Mouse (Mus musculus): Measurements from ENCODE around the gene Fam213b. TPM values are rescaled to one million over a fixed set of nuclear protein-coding genes. Genes with fewer than 3 reads are reported as not detected.

Gene Fam213b
- polyA plus RNA-seq, 1 experiment from 2014 or later = 45.9 TPM

DNA sequence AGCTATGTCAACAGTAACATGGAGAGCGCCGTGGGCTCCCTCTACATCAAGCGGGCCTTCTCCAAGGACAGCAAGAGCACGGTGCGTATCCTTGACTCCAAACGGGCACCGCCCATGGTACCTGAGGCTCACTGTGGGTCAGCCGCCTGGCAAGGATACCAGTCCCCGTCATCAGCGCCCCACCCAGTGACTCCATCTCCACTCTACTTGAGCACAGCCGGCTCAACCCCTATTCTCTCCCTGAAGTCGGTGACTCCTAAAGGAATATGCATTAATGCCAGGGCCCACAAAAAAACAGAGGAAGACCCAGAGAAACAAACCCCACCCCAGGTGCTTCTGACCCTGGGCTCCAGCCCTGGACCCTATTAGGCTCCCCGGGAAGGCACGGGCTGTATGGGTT is 8.0 kb downstream of the Fam213b start:
- WGBS = 93% methylated on average over 14 of the region's 14 CpGs
- no peak for ATAC-seq
- no peak for DNase-seq (ENCODE audit: low spot score)
- H3K36me3 ChIP-seq (ENCODE audit: control insufficient read depth, insufficient read depth, low read length) = no peaks in the 10 kb centered on the region
- H3K9me3 ChIP-seq (replicated peaks; ENCODE audit: control insufficient read depth, low read length) = no peaks in the 10 kb centered on the region
- H3K4me1 ChIP-seq (ENCODE audit: control insufficient read depth, insufficient read depth, low read length) = no peaks in the 10 kb centered on the region
- H3K27me3 ChIP-seq (replicated peaks; ENCODE audit: control insufficient read depth, insufficient read depth, low read length) = no peaks in the 10 kb centered on the region
- H3K27ac ChIP-seq (ENCODE audit: low read depth, low read length) = no peak overlapping the region
- no peak overlapping the region for H3K4me2 ChIP-seq (ENCODE audit: low read length)
- H3K4me3 ChIP-seq (ENCODE audit: low read depth, low read length) = no peak overlapping the region
- H3K9ac ChIP-seq (ENCODE audit: low read length) = no peak overlapping the region

DNA sequence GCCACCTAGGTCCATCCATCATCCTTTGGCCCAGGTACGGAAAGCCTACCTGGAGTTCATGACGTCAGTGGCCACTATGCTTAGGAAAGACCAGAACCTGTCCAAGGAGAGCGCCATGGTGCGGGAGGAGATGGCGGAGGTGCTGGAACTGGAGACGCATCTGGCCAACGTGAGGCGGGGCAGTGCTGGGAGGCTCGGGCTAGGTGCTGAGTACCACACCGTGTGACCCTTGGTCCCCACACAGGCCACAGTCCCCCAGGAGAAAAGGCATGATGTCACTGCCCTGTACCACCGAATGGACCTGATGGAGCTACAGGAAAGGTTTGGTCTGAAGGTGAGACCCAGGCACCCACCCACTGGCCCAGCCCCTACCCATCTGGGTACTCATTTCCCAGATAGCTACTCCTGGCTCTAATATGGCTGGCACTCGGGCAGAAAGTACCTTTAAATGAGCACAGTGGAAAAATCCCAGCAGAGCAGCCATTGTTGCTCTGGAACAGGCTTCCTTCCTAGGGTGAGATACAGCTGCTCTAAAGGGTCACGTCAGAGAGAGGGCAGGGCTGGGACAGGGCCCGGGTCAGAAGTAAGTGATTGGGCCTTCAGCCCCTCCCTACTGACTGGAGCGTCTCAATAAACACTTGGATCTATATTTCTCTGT is 11.2 kb downstream of the Fam213b start:
- no peak overlapping the region for H3K9ac ChIP-seq (ENCODE audit: low read length)
- no peak overlapping the region for H3K27ac ChIP-seq (ENCODE audit: low read depth, low read length)
- H3K4me3 ChIP-seq (ENCODE audit: low read depth, low read length) = no peak overlapping the region
- H3K36me3 ChIP-seq (ENCODE audit: control insufficient read depth, insufficient read depth, low read length) = no peaks in the 10 kb centered on the region
- H3K4me2 ChIP-seq (ENCODE audit: low read length) = no peak overlapping the region
- 84% methylated on average over 15 of the region's 15 CpGs for WGBS
- no peaks in the 10 kb centered on the region for H3K4me1 ChIP-seq (ENCODE audit: control insufficient read depth, insufficient read depth, low read length)
- no peaks in the 10 kb centered on the region for H3K9me3 ChIP-seq (replicated peaks; ENCODE audit: control insufficient read depth, low read length)
- DNase-seq (ENCODE audit: low spot score) (no peak), ATAC-seq (no peak)
- no peaks in the 10 kb centered on the region for H3K27me3 ChIP-seq (replicated peaks; ENCODE audit: control insufficient read depth, insufficient read depth, low read length)

DNA sequence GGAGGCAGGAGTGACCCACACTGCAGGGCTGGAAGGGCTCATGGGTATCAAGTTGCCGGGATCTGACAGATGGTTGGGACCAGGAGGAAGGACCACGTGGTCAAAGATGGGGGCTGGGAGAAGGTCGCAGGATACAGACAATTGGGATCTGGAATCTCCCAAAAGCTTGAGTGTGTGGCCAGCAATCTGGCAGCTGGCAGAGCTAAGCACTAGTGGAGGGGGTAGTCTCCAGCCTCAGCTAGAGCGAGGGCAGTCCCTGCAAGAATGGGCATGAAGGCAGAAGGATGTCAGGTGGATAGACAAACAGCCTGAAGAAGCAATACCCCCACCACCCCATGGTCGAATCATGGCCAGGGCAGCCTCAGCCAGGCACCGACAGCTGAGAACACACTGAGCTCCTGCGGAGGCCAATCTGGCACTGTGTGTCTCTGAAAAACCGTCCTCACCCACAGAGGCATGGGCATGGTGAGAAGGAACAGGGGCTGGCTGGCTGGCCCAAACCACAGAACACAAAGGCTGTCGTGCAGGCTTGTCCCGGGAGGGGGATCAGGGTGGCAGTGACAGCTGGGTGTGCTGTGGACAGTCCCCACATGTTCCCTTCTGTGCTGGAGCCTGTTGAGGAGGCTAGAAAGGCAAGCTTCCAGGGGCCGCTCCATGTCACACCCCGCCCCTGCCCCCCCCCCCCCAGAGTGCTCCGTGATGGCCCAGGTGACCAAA is 11.9 kb downstream of the Fam213b start:
- Histone ChIP-seq H3K27me3 (replicated peaks; ENCODE audit: control insufficient read depth, insufficient read depth, low read length) (no peaks in the 10 kb centered on the region), H3K9me3 (replicated peaks; ENCODE audit: control insufficient read depth, low read length) (no peaks in the 10 kb centered on the region), H3K9ac (ENCODE audit: low read length) (no peak overlapping the region), H3K4me2 (ENCODE audit: low read length) (no peak overlapping the region), H3K27ac (ENCODE audit: low read depth, low read length) (no peak overlapping the region), H3K4me3 (ENCODE audit: low read depth, low read length) (no peak overlapping the region), H3K4me1 (ENCODE audit: control insufficient read depth, insufficient read depth, low read length) (no peaks in the 10 kb centered on the region), H3K36me3 (ENCODE audit: control insufficient read depth, insufficient read depth, low read length) (no peaks in the 10 kb centered on the region)
- 71% methylated on average over 13 of the region's 13 CpGs for WGBS
- DNase-seq (ENCODE audit: low spot score) (no peak), ATAC-seq (peak; percentile 20; the same call in 1 of the 2 replicates)

DNA sequence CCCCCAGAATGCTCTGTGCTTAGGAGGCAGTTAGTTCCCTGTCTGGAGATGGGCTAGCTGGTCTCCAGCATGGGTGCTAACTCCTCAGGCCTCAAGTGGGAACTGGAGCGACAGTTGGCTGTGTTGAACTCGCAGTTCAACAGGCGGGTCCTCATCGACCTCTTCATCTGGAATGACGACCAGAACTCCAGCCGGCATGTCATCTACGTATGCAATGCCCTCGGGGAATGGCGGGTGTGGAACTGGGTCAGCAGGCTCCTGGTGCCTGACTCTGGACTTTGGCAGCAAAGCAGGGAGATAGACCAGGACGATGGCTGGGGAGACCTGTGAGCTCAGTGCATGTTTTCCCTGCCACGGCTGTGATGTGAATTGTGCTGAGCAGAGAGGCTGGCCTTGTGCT is 13.5 kb downstream of the Fam213b start:
- H3K27ac ChIP-seq (ENCODE audit: low read depth, low read length) = no peak overlapping the region
- no peaks in the 10 kb centered on the region for H3K27me3 ChIP-seq (replicated peaks; ENCODE audit: control insufficient read depth, insufficient read depth, low read length)
- 84% methylated on average over 11 of the region's 11 CpGs for WGBS
- no peak overlapping the region for H3K4me3 ChIP-seq (ENCODE audit: low read depth, low read length)
- no peaks in the 10 kb centered on the region for H3K4me1 ChIP-seq (ENCODE audit: control insufficient read depth, insufficient read depth, low read length)
- H3K9ac ChIP-seq (ENCODE audit: low read length) = no peak overlapping the region
- no peak for DNase-seq (ENCODE audit: low spot score)
- no peak for ATAC-seq
- H3K36me3 ChIP-seq (ENCODE audit: control insufficient read depth, insufficient read depth, low read length) = no peaks in the 10 kb centered on the region
- no peak overlapping the region for H3K4me2 ChIP-seq (ENCODE audit: low read length)
- H3K9me3 ChIP-seq (replicated peaks; ENCODE audit: control insufficient read depth, low read length) = no peaks in the 10 kb centered on the region

DNA sequence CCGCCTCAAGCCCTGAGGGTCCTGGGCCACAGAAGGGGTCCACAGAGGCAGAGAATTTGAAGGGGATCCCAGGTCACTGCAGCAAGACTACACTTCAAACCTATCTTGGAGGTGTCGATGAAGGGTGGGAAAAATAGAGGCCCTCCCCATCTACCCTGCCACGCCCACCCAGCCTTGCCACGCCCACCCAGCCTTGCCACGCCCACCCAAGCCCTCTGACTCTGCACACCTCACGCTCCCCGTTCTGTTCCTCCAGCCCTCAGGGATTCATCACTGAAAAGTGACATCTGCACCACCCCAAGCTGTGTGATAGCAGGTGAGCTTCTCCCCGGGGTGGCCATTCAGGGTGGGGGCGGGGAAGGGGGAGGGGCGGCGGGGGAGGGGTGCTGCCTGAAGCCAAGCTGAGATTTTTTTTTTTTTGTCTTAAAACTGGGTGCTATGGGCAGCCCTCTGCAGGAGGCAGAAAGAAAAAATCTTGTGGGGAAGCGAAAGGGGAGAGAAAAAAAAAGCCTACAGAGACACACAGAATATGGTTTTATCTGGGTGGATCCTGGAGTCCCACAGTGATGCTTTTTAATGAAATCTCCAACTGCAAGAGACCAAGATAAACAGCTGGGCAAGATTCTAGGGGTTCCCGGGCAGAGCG is 16.8 kb downstream of the Fam213b start:
- Histone ChIP-seq H3K27ac (ENCODE audit: low read depth, low read length) (no peak overlapping the region), H3K4me1 (ENCODE audit: control insufficient read depth, insufficient read depth, low read length) (no peaks in the 10 kb centered on the region), H3K36me3 (ENCODE audit: control insufficient read depth, insufficient read depth, low read length) (no peaks in the 10 kb centered on the region), H3K4me2 (ENCODE audit: low read length) (no peak overlapping the region), H3K9me3 (replicated peaks; ENCODE audit: control insufficient read depth, low read length) (no peaks in the 10 kb centered on the region), H3K27me3 (replicated peaks; ENCODE audit: control insufficient read depth, insufficient read depth, low read length) (no peaks in the 10 kb centered on the region), H3K9ac (ENCODE audit: low read length) (no peak overlapping the region), H3K4me3 (ENCODE audit: low read depth, low read length) (no peak overlapping the region)
- ATAC-seq = no peak
- DNase-seq (ENCODE audit: low spot score) = no peak
- 30% methylated on average over 13 of the region's 14 CpGs for WGBS

DNA sequence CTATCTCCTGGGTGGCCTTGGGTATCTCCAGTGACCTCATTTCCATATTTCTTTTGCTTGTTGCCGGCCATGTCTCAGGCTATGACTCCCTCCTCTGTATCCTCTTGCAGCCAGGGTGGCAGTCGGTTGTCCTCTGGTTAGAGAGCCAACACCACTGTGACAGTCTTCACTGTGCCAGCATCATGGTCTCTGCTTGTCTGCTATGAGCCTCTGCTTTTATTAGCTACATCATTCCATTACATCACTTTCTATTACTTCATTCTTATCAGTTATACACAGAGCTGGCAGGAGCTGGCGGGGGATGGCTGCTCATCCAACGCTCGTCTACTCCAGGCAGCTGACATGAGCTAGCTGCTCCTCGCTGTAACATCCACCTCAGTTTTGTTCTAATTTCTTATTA is 18.2 kb downstream of the Fam213b start:
- no peaks in the 10 kb centered on the region for H3K4me1 ChIP-seq (ENCODE audit: control insufficient read depth, insufficient read depth, low read length)
- H3K9ac ChIP-seq (ENCODE audit: low read length) = no peak overlapping the region
- ATAC-seq = no peak
- no peak for DNase-seq (ENCODE audit: low spot score)
- WGBS = 85% methylated on average over 6 of the region's 6 CpGs
- H3K27me3 ChIP-seq (replicated peaks; ENCODE audit: control insufficient read depth, insufficient read depth, low read length) = no peaks in the 10 kb centered on the region
- no peak overlapping the region for H3K4me3 ChIP-seq (ENCODE audit: low read depth, low read length)
- no peak overlapping the region for H3K27ac ChIP-seq (ENCODE audit: low read depth, low read length)
- H3K9me3 ChIP-seq (replicated peaks; ENCODE audit: control insufficient read depth, low read length) = no peaks in the 10 kb centered on the region
- H3K4me2 ChIP-seq (ENCODE audit: low read length) = no peak overlapping the region
- no peaks in the 10 kb centered on the region for H3K36me3 ChIP-seq (ENCODE audit: control insufficient read depth, insufficient read depth, low read length)

DNA sequence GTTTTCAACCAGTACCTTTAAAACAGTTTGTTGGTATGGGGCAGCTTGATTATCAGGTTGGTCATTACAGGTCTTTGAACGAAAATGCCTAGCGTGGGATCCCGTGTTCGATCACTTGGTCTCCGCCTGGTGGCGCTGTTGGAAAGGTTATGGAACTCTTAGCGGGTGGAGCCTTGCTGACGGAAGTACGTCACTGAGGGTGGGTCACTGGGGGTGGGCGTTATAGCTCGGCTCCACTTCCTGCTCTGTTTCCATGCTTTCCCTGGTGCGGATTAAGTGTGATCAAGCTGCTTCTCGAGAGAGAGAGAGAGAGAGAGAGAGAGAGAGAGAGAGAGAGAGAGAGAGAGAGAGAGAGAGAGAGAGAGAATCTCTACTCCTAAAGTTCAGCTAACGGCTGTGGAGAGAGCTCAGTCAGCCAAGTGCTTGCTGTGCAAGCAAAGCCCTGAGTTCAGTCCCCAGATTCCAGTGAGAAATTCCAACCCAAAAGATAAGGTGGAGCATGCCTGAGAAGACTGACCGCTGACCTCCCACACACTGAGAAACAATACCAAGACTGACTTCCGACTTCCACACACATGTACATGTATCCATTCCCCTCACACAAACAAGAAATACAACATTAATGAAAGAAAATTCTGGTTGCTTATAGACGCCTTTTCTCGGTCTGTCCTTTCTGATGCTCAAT is 20.9 kb downstream of the Fam213b start:
- peak overlapping the region; percentile 61 for H3K9ac ChIP-seq (ENCODE audit: low read length)

DNA sequence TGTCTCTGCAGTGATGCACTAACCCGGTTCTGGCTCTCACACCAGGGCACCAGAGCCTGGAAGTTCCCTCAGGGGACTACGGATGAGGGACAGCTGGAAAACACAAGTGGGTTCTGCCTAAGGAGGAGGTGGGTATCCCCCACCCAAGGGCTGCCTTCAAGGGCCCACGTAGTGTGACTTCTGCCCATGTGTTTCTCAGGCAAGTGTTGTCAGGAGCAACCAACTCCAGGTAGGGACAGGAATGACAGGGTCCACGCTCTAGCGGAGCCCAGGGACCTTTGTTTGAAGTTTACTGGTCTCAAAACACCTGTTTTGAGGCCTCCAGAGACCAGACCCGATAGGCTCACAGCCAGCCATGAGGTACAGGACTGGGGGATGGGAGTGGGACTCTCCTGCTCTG is 25.7 kb downstream of the Fam213b start:
- WGBS = 77% methylated on average over 6 of the region's 6 CpGs
- H3K4me1 ChIP-seq (ENCODE audit: control insufficient read depth, insufficient read depth, low read length) = 0 out of 2 replicates have a peak, but pooled peaks cover 3% of the 10 kb centered on the region
- no peaks in the 10 kb centered on the region for H3K9me3 ChIP-seq (replicated peaks; ENCODE audit: control insufficient read depth, low read length)
- H3K27me3 ChIP-seq (replicated peaks; ENCODE audit: control insufficient read depth, insufficient read depth, low read length) = peaks cover 2% of the 10 kb centered on the region; the same call in 1 of the 2 replicates
- H3K4me2 ChIP-seq (ENCODE audit: low read length) = no peak overlapping the region
- no peak overlapping the region for H3K4me3 ChIP-seq (ENCODE audit: low read depth, low read length)
- DNase-seq (ENCODE audit: low spot score) = no peak
- no peak overlapping the region for H3K27ac ChIP-seq (ENCODE audit: low read depth, low read length)
- no peak overlapping the region for H3K9ac ChIP-seq (ENCODE audit: low read length)
- ATAC-seq = no peak
- H3K36me3 ChIP-seq (ENCODE audit: control insufficient read depth, insufficient read depth, low read length) = no peaks in the 10 kb centered on the region

More for the DNA sequence above, 20.9 kb downstream of the Fam213b start:
- Histone ChIP-seq H3K4me1 (ENCODE audit: control insufficient read depth, insufficient read depth, low read length) (no peaks in the 10 kb centered on the region), H3K27ac (ENCODE audit: low read depth, low read length) (peak overlapping the region; percentile 55; the same call in 1 of the 2 replicates), H3K9me3 (replicated peaks; ENCODE audit: control insufficient read depth, low read length) (no peaks in the 10 kb centered on the region), H3K36me3 (ENCODE audit: control insufficient read depth, insufficient read depth, low read length) (no peaks in the 10 kb centered on the region), H3K27me3 (replicated peaks; ENCODE audit: control insufficient read depth, insufficient read depth, low read length) (no peaks in the 10 kb centered on the region), H3K4me3 (ENCODE audit: low read depth, low read length) (peak overlapping the region; percentile 27), H3K4me2 (ENCODE audit: low read length) (peak overlapping the region; percentile 52)
- ATAC-seq (peak; percentile 98), DNase-seq (ENCODE audit: low spot score) (peak; percentile 98)
- WGBS = 10% methylated on average over 18 of the region's 18 CpGs
